Mouse (Mus musculus) hindbrain, embryonic 16.5 days (tissue): ENCODE results near the gene Gjb5. TPM values are rescaled to one million over a fixed set of nuclear protein-coding genes. Genes with fewer than 3 reads are reported as not detected.

Experiments
- ATAC-seq: fragments of 200-750 bp; cut with Nextera tagmentation; 2 replicates; pipeline ENCODE4 v1.8.0; 2017; ENCODE audit warnings: moderate TSS enrichment, moderate library complexity
- H3K27ac ChIP-seq: fragments of 300-500 bp; sonication (generic); 2 replicates; pipeline ENCODE4 v1.5.1; 2014; ENCODE audit warnings: low read depth, mild to moderate bottlenecking, control low read depth, low read length, moderate library complexity
- H3K27me3 ChIP-seq: fragments of 300-500 bp; sonication (generic); replicated peaks from 2 replicates; pipeline ENCODE4 v1.6.1; 2014; ENCODE audit warnings: low read length; ENCODE audit not compliant: control insufficient read depth, insufficient read depth
- H3K36me3 ChIP-seq: fragments of 300-500 bp; sonication (generic); 2 replicates; pipeline ENCODE4 v1.6.1; 2014; ENCODE audit warnings: mild to moderate bottlenecking, low read length, moderate library complexity, mixed read lengths; ENCODE audit not compliant: control insufficient read depth, insufficient read depth
- H3K4me1 ChIP-seq: fragments of 300-500 bp; sonication (generic); 2 replicates; pipeline ENCODE4 v1.6.1; 2014; ENCODE audit warnings: low read depth, low read length; ENCODE audit not compliant: control insufficient read depth, insufficient read depth
- H3K4me2 ChIP-seq: fragments of 300-500 bp; sonication (generic); 2 replicates; pipeline ENCODE4 v1.6.1; 2014; ENCODE audit warnings: mild to moderate bottlenecking, low read length, control low read depth, moderate library complexity
- H3K4me3 ChIP-seq: fragments of 300-500 bp; sonication (generic); 2 replicates; pipeline ENCODE4 v1.5.1; 2014; ENCODE audit warnings: mild to moderate bottlenecking, low read length, control low read depth, moderate library complexity
- H3K9ac ChIP-seq: fragments of 300-500 bp; sonication (generic); 2 replicates; pipeline ENCODE4 v1.6.1; 2014; ENCODE audit warnings: low read depth, mild to moderate bottlenecking, control low read depth, low read length, moderate library complexity
- H3K9me3 ChIP-seq: fragments of 300-500 bp; sonication (generic); 2 replicates; pipeline ENCODE4 v1.6.1; 2014; ENCODE audit warnings: mild to moderate bottlenecking, low read length, moderate library complexity; ENCODE audit not compliant: control insufficient read depth
- WGBS: fragments of 180-500 bp; shearing (Covaris S2); extraction: QIAGEN DNeasy Blood & Tissue Kit; methylation state at CpG from one replicate; pipeline ENCODE4 v1.1.7; 2014; 5-methylcytosine and 5-hydroxymethylcytosine counted together
- polyA plus RNA-seq: library from polyadenylated mRNA; unstranded; fragments of >200 nt; fragmentation: Nextera tagmentation; extraction: Ambion mirVana; gene quantifications from 2 replicates; pipeline ENCODE4 v1.2.1, GENCODE M21; 2015

Gjb5 gene
- polyA plus RNA-seq = 0.20 and 0.34 TPM in 2 replicates

- Histone ChIP-seq H3K27me3 (peaks cover 2% of the 10 kb centered on the region; the same call in 1 of the 2 replicates), H3K9me3 (no peaks in the 10 kb centered on the region), H3K4me2 (no peak within 1 kb of the TSS), H3K4me1 (no peaks in the 10 kb centered on the region; the same call in 1 of the 2 replicates), H3K4me3 (no peak within 1 kb of the TSS), H3K36me3 (no peaks in the 10 kb centered on the region), H3K9ac (no peak within 1 kb of the TSS), H3K27ac (no peak within 1 kb of the TSS)
- 26% methylated on average over 5 of the region's 5 CpGs for WGBS
- no peak for ATAC-seq
These were observed at the start of gene Gjb5 for GRCm38 (mm10) chr4:127358018-127358417. Gene Gjb5 (minus strand): TSS chr4:127358181.

DNA sequence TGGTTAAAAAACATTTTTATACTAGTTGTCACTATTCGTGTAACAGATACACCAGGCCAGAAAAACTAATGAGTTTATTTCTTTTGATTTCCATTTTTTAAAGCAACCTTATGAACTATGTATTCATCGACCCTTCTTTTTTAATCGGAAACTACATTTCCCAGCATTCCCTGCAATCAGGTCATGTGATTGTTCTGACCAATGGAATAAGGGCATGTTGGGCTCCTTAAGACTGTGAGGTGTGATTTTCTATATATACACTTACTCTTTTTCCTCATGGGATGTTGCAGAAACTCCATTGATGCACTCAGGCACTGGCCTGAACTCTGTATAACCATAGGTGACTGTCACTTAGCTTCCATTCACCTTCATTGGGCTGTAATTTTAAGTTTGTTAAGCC, 44.6 kb upstream of the Gjb5 start:
- WGBS = 57% methylated on average over 3 of the region's 3 CpGs
- H3K9ac ChIP-seq = no peak overlapping the region
- H3K27ac ChIP-seq = no peak overlapping the region
- no peaks in the 10 kb centered on the region for H3K4me1 ChIP-seq
- H3K4me3 ChIP-seq = no peak overlapping the region
- no peaks in the 10 kb centered on the region for H3K27me3 ChIP-seq
- no peaks in the 10 kb centered on the region for H3K9me3 ChIP-seq
- ATAC-seq = no peak
- H3K36me3 ChIP-seq = no peaks in the 10 kb centered on the region
- H3K4me2 ChIP-seq = no peak overlapping the region

DNA sequence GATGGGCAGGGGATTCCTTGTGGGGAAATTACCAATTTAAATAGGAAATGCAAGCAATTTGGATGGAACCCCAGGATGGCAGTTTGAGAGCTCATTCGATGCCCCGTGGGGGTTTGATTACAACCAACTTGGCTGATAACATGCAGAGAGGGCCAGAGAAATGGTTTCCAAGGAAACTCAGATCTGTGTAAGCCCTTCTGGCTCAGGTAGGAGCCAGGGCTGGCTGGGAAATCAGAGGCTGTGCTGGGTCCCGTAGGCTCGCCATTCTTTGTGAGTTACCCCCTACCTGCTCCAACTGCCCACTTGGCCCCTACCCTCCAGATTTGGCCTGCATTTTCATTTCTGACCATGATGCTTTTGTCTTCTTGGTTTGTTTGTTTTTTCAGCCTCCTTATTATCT, 44.2 kb upstream of the Gjb5 start:
- Histone ChIP-seq H3K4me2 (no peak overlapping the region), H3K27me3 (no peaks in the 10 kb centered on the region), H3K9me3 (no peaks in the 10 kb centered on the region), H3K27ac (no peak overlapping the region), H3K9ac (no peak overlapping the region), H3K4me1 (no peaks in the 10 kb centered on the region), H3K4me3 (no peak overlapping the region), H3K36me3 (no peaks in the 10 kb centered on the region)
- peak; percentile 55; the same call in 1 of the 2 replicates for ATAC-seq
- 64% methylated on average over 4 of the region's 4 CpGs for WGBS

- WGBS = 64% methylated on average over 11 of the region's 11 CpGs
- Histone ChIP-seq H3K27me3 (no peaks in the 10 kb centered on the region), H3K9me3 (no peaks in the 10 kb centered on the region), H3K4me2 (no peak overlapping the region), H3K9ac (no peak overlapping the region), H3K4me3 (no peak overlapping the region), H3K36me3 (no peaks in the 10 kb centered on the region), H3K27ac (peak overlapping the region; percentile 18; the same call in 1 of the 2 replicates), H3K4me1 (no peaks in the 10 kb centered on the region)
- ATAC-seq = peak; percentile 69
These were observed 42.5 kb upstream of the Gjb5 start for GRCm38 (mm10) chr4:127400165-127401145.

GRCm38 (mm10) chr4:127395591-127395990, 37.6 kb upstream of the Gjb5 start:
- Histone ChIP-seq H3K9me3 (no peaks in the 10 kb centered on the region), H3K4me1 (no peaks in the 10 kb centered on the region), H3K4me2 (no peak overlapping the region), H3K27me3 (no peaks in the 10 kb centered on the region), H3K9ac (no peak overlapping the region), H3K27ac (no peak overlapping the region), H3K36me3 (no peaks in the 10 kb centered on the region), H3K4me3 (no peak overlapping the region)
- 87% methylated on average over 4 of the region's 4 CpGs for WGBS
- ATAC-seq = no peak

DNA sequence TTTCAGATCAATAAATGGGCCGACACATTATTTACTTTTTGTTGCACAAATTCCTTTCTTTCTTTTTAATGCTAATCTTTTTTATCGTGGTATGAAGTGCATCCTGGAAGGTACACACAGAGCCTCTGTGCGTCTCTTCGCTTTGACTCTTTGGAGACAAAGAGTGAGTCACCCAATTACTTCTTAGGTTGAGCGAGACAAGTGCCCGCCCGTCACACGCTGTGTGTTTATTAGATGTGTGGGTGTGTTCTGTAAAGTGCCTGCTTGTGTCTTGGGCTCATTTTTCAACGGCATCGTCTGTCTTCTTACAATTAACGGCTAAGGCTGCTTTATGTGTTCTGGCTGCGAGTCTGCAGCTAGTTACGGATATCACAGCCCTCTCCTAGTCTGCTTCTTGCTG, 31.7 kb upstream of the Gjb5 start:
- no peak for ATAC-seq
- WGBS = 27% methylated on average over 13 of the region's 13 CpGs
- H3K4me3 ChIP-seq = no peak overlapping the region
- H3K36me3 ChIP-seq = no peaks in the 10 kb centered on the region
- no peaks in the 10 kb centered on the region for H3K27me3 ChIP-seq
- no peaks in the 10 kb centered on the region for H3K9me3 ChIP-seq
- H3K27ac ChIP-seq = no peak overlapping the region
- peak overlapping the region; percentile 5; the same call in 1 of the 2 replicates for H3K4me2 ChIP-seq
- no peak overlapping the region for H3K9ac ChIP-seq
- H3K4me1 ChIP-seq = no peaks in the 10 kb centered on the region

- H3K27ac ChIP-seq = no peak overlapping the region
- no peaks in the 10 kb centered on the region for H3K9me3 ChIP-seq
- no peak overlapping the region for H3K9ac ChIP-seq
- H3K27me3 ChIP-seq = no peaks in the 10 kb centered on the region
- ATAC-seq = no peak
- no peak overlapping the region for H3K4me2 ChIP-seq
- H3K4me1 ChIP-seq = peaks cover 7% of the 10 kb centered on the region
- H3K36me3 ChIP-seq = no peaks in the 10 kb centered on the region
- H3K4me3 ChIP-seq = no peak overlapping the region
- 27% methylated on average over 4 of the region's 4 CpGs for WGBS
These were observed 19.4 kb upstream of the Gjb5 start for GRCm38 (mm10) chr4:127377344-127377743.

DNA sequence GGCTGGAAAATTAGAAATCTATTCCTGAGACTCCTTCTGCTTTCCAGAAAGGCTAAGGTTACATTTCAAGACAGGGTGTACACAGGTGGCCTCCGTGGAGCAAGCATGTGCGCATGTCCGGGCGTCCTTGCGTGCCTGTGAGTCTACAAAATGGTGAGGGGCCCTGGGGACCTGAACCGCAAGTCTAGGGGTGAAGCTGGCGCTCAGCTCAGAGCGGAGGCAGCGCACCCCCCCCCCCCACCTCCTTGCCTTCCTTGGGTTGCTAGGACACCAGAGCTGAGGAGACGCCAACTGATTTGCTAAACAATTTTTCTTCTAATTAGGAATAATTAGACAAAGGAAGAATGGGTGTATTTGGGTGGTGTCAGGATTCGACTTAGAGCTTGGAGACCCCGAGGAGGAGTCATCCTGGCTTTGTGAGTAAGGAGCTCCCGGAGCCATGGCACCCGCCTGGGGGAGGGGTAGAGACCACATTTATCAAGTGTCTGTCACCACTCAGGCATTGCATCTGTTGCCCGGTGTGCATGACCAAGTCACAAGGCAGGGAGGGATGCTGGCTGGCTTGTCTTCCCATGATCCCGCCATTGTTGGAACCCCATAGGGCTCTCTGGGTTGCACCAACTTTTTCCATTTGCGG, 17.7 kb upstream of the Gjb5 start:
- no peaks in the 10 kb centered on the region for H3K36me3 ChIP-seq
- no peak overlapping the region for H3K4me3 ChIP-seq
- H3K4me2 ChIP-seq = peak overlapping the region; percentile 38
- WGBS = 46% methylated on average over 17 of the region's 17 CpGs
- no peaks in the 10 kb centered on the region for H3K27me3 ChIP-seq
- H3K27ac ChIP-seq = no peak overlapping the region
- H3K9ac ChIP-seq = no peak overlapping the region
- peaks cover 7% of the 10 kb centered on the region for H3K4me1 ChIP-seq
- H3K9me3 ChIP-seq = no peaks in the 10 kb centered on the region
- peak; percentile 67; the same call in 1 of the 2 replicates for ATAC-seq

GRCm38 (mm10) chr4:127374645-127375044, 16.7 kb upstream of the Gjb5 start:
- Histone ChIP-seq H3K9ac (no peak overlapping the region), H3K27me3 (no peaks in the 10 kb centered on the region), H3K4me3 (no peak overlapping the region), H3K9me3 (no peaks in the 10 kb centered on the region), H3K4me1 (peaks cover 7% of the 10 kb centered on the region), H3K27ac (no peak overlapping the region), H3K4me2 (no peak overlapping the region), H3K36me3 (no peaks in the 10 kb centered on the region)
- 83% methylated on average over 4 of the region's 4 CpGs for WGBS
- ATAC-seq = no peak
